Mouse (Mus musculus) embryonic facial prominence, embryonic 13.5 days (tissue): ENCODE measurements at regions not wholly inside any gene's neighbourhood (a gene's known extent, or its start where the extent isn't known, plus 50 kb on each side); places are given as distances from the start of the nearest gene placed in this dataset.

Source experiments
- ATAC-seq: fragments of 200-750 bp; cut with Nextera tagmentation; 2 replicates; pipeline ENCODE4 v1.8.0; 2017; ENCODE audit warnings: low read depth; ENCODE audit not compliant: insufficient number of reproducible peaks, insufficient read depth, low FRiP score, low TSS enrichment
- H3K27ac ChIP-seq: fragments of 300-500 bp; sonication (generic); 2 replicates; pipeline ENCODE4 v1.5.1; 2015; ENCODE audit warnings: moderate library complexity, mild to moderate bottlenecking, inconsistent platforms
- H3K27me3 ChIP-seq: fragments of 300-500 bp; sonication (generic); 2 replicates; pipeline ENCODE4 v1.6.1; 2015; ENCODE audit warnings: mild to moderate bottlenecking, inconsistent platforms
- H3K36me3 ChIP-seq: fragments of 300-500 bp; sonication (generic); 2 replicates; pipeline ENCODE4 v1.6.1; 2015; ENCODE audit warnings: mild to moderate bottlenecking, inconsistent platforms
- H3K4me1 ChIP-seq: fragments of 300-500 bp; sonication (generic); 2 replicates; pipeline ENCODE4 v1.6.1; 2015; ENCODE audit warnings: inconsistent platforms
- H3K4me2 ChIP-seq: fragments of 300-500 bp; sonication (generic); 2 replicates; pipeline ENCODE4 v1.6.1; 2015; ENCODE audit warnings: moderate library complexity, mild to moderate bottlenecking, inconsistent platforms
- H3K4me3 ChIP-seq: fragments of 300-500 bp; sonication (generic); 2 replicates; pipeline ENCODE4 v1.5.1; 2015; ENCODE audit warnings: mild to moderate bottlenecking, inconsistent platforms
- H3K9ac ChIP-seq: fragments of 300-500 bp; sonication (generic); 2 replicates; pipeline ENCODE4 v1.6.1; 2015; ENCODE audit warnings: mild to moderate bottlenecking, inconsistent platforms
- H3K9me3 ChIP-seq: fragments of 300-500 bp; sonication (generic); 2 replicates; pipeline ENCODE4 v1.6.1; 2016; ENCODE audit warnings: inconsistent platforms
- WGBS: fragments of 180-500 bp; shearing (Covaris S2); methylation state at CpG from one replicate; pipeline ENCODE4 v1.1.7; 2015; ENCODE audit warnings: mixed read lengths; 5-methylcytosine and 5-hydroxymethylcytosine counted together

DNA sequence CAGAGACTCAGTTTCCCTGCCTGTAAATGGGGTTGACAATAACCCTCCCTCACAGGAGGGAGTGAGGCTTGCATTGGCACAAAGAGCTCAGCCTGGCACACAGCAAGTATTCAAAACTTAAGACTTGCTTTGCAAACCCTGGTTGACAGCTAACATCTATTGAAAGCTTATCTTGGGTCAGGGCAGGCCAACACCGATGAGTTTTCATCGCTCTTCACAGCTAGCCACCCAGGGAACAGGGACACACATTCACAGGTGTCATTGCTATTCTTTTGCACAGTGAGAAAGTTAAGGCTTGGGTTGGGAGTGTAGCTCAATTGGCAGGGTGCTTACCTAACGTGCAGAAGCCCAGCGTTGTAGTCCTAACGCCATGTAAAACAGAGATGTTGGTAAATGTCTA is 86.5 kb upstream of the Ptpn1 start:
- no peak for ATAC-seq
- Histone ChIP-seq H3K4me3 (no peak overlapping the region), H3K27me3 (no peaks in the 10 kb centered on the region), H3K9me3 (no peaks in the 10 kb centered on the region), H3K4me2 (no peak overlapping the region), H3K27ac (no peak overlapping the region), H3K9ac (no peak overlapping the region), H3K36me3 (no peaks in the 10 kb centered on the region), H3K4me1 (peaks cover 30% of the 10 kb centered on the region)
- 79% methylated on average over 5 of the region's 5 CpGs for WGBS

DNA sequence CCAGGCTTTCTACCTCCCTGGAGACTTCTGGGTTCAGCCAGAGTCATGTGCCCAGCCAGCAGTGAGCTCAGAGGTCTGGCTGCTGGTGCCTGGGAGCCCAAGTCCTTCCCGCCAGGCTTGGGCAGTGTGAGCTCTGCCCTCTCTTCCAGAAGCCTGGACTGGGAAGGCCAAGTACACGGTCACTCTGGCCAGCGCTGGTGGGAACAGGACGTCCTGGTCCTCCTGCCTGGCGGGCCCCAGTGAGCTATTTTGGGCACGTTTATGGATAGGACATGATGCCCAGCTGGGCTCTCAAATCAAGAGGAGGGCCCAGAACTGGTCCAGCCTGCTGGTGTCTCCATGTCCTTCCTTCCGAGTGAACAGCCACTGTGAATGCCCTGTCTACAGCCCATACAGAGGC is 87.3 kb upstream of the Ptpn1 start:
- Histone ChIP-seq H3K4me1 (peaks cover 24% of the 10 kb centered on the region), H3K4me3 (no peak overlapping the region), H3K9ac (no peak overlapping the region), H3K9me3 (no peaks in the 10 kb centered on the region), H3K4me2 (no peak overlapping the region), H3K27me3 (no peaks in the 10 kb centered on the region), H3K27ac (no peak overlapping the region), H3K36me3 (no peaks in the 10 kb centered on the region)
- WGBS, result 72% methylated on average over 7 of the region's 7 CpGs
- no peak for ATAC-seq

DNA sequence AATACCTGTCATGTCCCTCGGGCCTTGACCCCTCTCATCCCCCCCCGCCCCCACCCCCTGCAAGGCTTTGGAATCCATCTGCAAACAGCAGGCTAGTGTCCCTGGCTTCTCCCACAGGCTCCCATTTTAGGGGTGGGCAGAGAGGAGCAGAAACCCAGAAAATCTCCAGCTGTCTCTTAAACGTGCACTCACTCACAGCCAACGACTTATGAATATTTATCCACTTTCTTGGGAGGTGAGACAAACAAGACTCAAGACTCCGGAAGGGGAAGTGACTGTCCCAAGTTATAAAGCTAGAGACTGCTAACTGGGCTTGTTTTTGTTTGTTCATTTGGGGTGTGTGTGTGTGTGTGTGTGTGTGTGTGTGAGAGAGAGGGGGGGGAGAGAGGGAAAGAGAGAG is 87.9 kb upstream of the Ptpn1 start:
- H3K9ac ChIP-seq, result no peak overlapping the region
- 74% methylated on average over 5 of the region's 5 CpGs for WGBS
- ATAC-seq, result no peak
- H3K4me1 ChIP-seq, result peaks cover 24% of the 10 kb centered on the region
- no peaks in the 10 kb centered on the region for H3K36me3 ChIP-seq
- no peak overlapping the region for H3K27ac ChIP-seq
- H3K4me3 ChIP-seq, result no peak overlapping the region
- no peak overlapping the region for H3K4me2 ChIP-seq
- H3K27me3 ChIP-seq, result peaks cover 2% of the 10 kb centered on the region; the same call in 1 of the 2 replicates
- H3K9me3 ChIP-seq, result no peaks in the 10 kb centered on the region

DNA sequence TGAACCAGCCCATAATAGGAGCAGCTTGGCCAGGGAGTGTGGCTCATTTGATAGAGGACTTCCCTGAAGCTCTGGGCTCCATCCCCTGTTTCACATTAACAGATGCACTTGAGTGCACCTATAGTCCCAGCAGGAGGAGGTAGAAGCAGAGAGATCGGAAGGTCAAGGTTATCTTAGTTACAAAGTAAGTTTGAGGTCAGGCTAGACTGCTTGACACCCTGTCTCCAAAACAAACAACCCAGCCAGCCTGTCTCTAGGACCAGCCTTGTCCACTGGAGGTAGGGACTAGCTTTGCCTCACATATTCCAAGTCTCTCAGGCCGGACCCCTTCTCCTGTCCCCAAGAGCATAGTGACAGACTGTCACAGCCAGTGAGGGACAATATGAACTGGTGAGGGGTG is 88.9 kb upstream of the Ptpn1 start:
- no peaks in the 10 kb centered on the region for H3K9me3 ChIP-seq
- H3K27ac ChIP-seq, result no peak overlapping the region

DNA sequence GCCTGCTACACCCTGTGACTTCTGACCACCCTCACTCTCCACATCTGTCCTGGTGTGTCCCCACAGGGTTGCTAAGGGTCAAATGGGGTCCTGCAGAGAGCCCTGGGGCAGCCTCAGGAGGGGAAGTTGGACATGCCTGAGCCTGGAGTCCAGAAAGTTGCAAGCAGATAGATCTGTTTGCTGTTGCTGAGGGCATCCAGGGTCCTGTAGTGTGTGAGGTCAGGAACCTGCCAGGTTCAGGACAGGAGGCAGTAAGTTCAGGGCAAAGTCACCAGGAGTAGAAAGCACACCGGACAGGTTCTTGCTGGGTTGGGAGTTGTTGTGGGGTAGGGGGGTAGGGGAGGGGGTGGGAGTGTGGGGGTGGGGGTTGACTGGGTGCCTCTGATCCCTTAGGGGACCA is 89.4 kb upstream of the Ptpn1 start:
- no peaks in the 10 kb centered on the region for H3K9me3 ChIP-seq
- no peak overlapping the region for H3K4me2 ChIP-seq
- H3K27me3 ChIP-seq, result peaks cover 4% of the 10 kb centered on the region; the same call in 1 of the 2 replicates
- peak overlapping the region; percentile 62; the same call in 1 of the 2 replicates for H3K27ac ChIP-seq
- peak overlapping the region; percentile 11; the same call in 1 of the 2 replicates for H3K9ac ChIP-seq
- no peaks in the 10 kb centered on the region for H3K36me3 ChIP-seq
- peaks cover 28% of the 10 kb centered on the region for H3K4me1 ChIP-seq
- 59% methylated on average over 1 of the region's 1 CpGs for WGBS
- no peak overlapping the region for H3K4me3 ChIP-seq
- ATAC-seq, result no peak

More for the DNA sequence above, 88.9 kb upstream of the Ptpn1 start:
- ATAC-seq, result no peak
- Histone ChIP-seq H3K4me1 (peaks cover 24% of the 10 kb centered on the region), H3K4me3 (no peak overlapping the region), H3K9ac (no peak overlapping the region), H3K27me3 (peaks cover 4% of the 10 kb centered on the region; the same call in 1 of the 2 replicates), H3K36me3 (no peaks in the 10 kb centered on the region), H3K4me2 (no peak overlapping the region)
- 80% methylated on average over 2 of the region's 2 CpGs for WGBS

DNA sequence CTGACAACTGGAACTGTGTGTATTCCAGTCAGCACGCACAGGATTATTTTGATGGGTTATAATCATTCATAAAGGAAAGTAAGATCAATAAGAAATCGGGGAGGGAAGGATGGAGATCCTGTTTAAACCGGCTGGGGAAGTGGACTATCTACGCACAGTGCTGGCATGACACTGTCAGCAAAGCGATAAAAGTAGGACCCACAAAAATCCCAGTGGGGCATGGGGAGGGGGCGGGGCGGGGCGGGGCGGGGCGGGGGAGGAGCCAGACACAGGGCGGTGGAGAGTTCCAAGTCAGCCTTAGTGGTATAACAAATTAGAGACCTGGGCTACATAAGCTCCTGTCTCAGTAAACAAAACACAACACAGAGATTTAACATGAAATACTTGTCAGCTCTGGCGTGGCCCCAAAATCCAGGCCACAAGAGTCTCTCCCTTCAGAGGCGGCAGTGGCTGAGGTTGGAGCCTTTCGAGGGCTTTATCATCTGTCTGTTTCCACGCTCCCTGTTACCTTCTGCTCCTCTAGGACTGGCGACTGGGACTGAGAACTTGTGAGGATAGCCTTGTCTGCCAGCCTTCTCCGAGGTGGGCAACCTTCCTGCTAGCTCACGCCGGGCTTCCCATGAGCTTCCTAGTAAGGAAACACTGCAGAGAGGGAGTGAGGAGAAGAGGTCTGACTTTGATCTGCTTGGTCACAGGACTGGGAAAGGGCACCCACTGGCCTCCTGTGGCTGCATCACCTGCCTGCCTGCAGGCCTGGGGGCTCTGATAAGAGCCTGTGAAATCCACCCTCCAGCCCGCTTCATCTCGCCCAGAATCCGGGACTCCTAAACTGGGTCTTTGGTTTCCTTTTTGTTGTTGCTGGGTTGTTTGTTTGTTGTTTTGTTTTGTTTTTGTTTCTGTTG is 90.3 kb upstream of the Ptpn1 start:
- peaks cover 4% of the 10 kb centered on the region; the same call in 1 of the 2 replicates for H3K27me3 ChIP-seq
- no peak for ATAC-seq
- H3K27ac ChIP-seq, result peak overlapping the region; percentile 62
- H3K4me3 ChIP-seq, result no peak overlapping the region
- no peaks in the 10 kb centered on the region for H3K9me3 ChIP-seq
- no peak overlapping the region for H3K4me2 ChIP-seq
- 35% methylated on average over 22 of the region's 22 CpGs for WGBS
- H3K36me3 ChIP-seq, result no peaks in the 10 kb centered on the region
- peaks cover 37% of the 10 kb centered on the region for H3K4me1 ChIP-seq
- 0 out of 2 replicates have a peak overlapping the region, but pooled peaks have one; percentile 11 for H3K9ac ChIP-seq

DNA sequence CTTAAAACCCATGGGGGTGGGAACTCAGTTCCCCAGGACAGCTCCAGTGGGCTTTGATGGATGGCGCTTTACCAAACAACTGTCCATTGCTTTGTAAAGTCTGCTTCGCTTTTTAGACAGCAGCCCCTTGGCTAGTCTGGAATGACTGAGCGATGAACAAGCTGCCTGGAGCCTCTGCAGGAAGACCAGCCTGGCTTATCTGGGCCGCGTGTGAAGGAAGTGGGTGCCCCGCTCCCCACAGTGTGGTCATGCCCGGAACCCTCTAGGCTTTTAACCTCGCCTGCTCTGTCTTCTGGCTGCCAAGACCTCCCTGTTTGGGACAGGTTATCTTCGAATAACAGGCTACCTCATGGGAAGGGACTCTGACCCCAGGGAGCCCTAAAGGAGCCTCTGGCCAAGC is 91.5 kb upstream of the Ptpn1 start:
- Histone ChIP-seq H3K4me3 (no peak overlapping the region), H3K9ac (no peak overlapping the region), H3K9me3 (no peaks in the 10 kb centered on the region), H3K36me3 (no peaks in the 10 kb centered on the region), H3K27ac (peak overlapping the region; percentile 44; the same call in 1 of the 2 replicates), H3K27me3 (peaks cover 4% of the 10 kb centered on the region; the same call in 1 of the 2 replicates), H3K4me2 (no peak overlapping the region), H3K4me1 (peaks cover 43% of the 10 kb centered on the region)
- WGBS, result 83% methylated on average over 9 of the region's 9 CpGs
- no peak for ATAC-seq

DNA sequence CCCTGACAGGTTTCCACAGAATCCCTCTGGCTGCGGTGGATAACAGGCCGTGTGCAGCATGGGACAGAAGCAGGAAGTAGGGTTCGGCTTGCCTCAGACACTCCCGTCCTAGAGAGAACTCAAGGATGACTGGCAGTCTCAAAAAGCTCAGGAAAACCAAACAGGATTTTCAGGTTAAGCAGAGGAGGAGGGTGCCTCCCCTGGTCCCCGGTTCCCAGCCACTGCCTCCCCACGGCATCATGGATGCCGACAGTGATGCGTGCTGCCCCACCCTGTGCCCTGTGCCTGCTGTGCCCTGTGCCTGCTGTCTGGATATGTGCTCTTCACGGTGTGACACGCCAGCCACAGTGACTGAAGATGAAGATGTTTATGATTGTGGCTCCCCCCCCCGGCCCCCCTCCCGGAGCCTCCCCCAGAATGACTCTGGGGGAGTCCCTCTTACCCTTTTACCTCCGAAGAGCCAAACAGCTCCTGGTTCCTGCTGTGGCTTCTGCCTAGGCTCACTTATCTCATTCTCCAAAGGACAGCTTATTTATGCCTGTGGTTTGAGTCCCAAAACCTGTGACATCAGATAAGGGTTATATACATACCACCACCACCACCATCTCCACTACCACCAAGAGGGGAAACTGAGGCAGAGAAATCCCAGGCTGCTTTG is 92.4 kb upstream of the Ptpn1 start:
- H3K27ac ChIP-seq, result peak overlapping the region; percentile 44
- peaks cover 4% of the 10 kb centered on the region; the same call in 1 of the 2 replicates for H3K27me3 ChIP-seq
- no peaks in the 10 kb centered on the region for H3K36me3 ChIP-seq
- no peak overlapping the region for H3K9ac ChIP-seq
- no peaks in the 10 kb centered on the region for H3K9me3 ChIP-seq
- peaks cover 45% of the 10 kb centered on the region for H3K4me1 ChIP-seq
- H3K4me3 ChIP-seq, result no peak overlapping the region
- no peak for ATAC-seq
- 54% methylated on average over 13 of the region's 13 CpGs for WGBS
- H3K4me2 ChIP-seq, result no peak overlapping the region

DNA sequence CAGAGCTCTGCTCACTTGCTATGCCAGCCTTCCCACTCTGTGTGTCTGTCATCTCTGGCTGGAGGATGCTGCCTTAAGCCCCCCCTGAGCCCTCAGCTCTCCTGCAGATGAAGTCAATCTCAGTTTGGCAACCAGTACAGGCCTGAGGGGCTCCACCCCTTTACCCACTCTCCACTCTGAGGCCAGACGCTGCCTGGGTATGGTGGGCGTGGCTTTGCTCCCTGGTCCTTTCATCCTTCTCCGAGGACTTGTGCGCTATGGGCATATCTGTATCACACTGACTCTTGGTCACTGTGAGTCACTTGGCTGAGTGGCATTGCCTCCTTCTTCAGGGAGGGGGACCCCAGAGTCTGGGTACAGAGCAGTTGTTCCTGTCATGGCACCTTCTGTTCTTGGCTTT is 94.3 kb upstream of the Ptpn1 start:
- 0 out of 2 replicates have a peak overlapping the region, but pooled peaks have one; percentile 28 for H3K27ac ChIP-seq
- no peak overlapping the region for H3K4me2 ChIP-seq
- H3K4me3 ChIP-seq, result no peak overlapping the region
- peaks cover 4% of the 10 kb centered on the region; the same call in 1 of the 2 replicates for H3K27me3 ChIP-seq
- WGBS, result 31% methylated on average over 4 of the region's 4 CpGs
- no peaks in the 10 kb centered on the region for H3K9me3 ChIP-seq
- no peaks in the 10 kb centered on the region for H3K36me3 ChIP-seq
- no peak overlapping the region for H3K9ac ChIP-seq
- no peak for ATAC-seq
- peaks cover 57% of the 10 kb centered on the region for H3K4me1 ChIP-seq

DNA sequence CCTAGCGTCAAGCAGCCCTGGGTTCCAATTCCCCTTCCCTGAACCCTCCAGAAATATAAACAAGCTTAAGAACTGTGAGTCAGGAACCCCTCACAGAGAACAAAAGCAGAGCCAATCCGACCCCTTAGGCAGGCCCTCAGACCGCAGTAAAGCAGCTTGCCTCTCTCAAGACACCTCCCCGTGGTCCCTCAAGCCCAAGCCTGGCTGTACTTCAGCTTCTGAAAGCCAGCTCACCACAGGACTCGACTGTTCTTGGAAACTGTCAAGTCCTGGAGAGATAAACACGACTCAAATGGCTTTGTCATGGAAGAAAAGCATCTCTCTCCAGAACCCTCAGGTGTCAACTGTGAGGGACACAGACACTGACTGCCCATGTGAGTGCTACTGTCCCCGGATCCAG is 95.2 kb upstream of the Ptpn1 start:
- no peak for ATAC-seq
- H3K4me2 ChIP-seq, result no peak overlapping the region
- no peak overlapping the region for H3K9ac ChIP-seq

DNA sequence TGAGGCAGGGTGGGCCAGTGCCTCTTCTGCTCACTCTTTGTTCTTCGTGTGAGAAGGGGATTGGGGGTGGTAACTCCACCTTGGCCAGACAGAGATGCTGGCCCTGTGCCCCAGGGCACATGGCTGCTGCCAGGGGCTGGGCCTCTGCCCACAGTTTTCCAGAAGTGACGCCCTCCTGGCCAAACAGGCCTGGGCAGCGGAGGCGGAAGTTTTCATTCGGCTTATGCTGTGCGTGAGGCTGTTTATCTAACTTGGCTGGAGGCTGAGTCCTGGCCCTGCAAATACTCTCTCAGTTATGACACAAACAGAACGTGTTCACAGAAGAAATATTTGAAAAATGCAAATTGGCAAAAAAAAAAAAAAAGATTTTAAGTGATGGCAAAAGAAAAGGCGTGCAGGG is 97.3 kb upstream of the Ptpn1 start:
- H3K36me3 ChIP-seq, result no peaks in the 10 kb centered on the region
- H3K9me3 ChIP-seq, result no peaks in the 10 kb centered on the region
- WGBS, result 54% methylated on average over 8 of the region's 8 CpGs
- no peak overlapping the region for H3K9ac ChIP-seq
- H3K27me3 ChIP-seq, result peaks cover 4% of the 10 kb centered on the region; the same call in 1 of the 2 replicates
- no peak for ATAC-seq
- H3K27ac ChIP-seq, result peak overlapping the region; percentile 68
- peaks cover 43% of the 10 kb centered on the region for H3K4me1 ChIP-seq
- no peak overlapping the region for H3K4me3 ChIP-seq
- no peak overlapping the region for H3K4me2 ChIP-seq

More for the DNA sequence above, 95.2 kb upstream of the Ptpn1 start:
- no peak overlapping the region for H3K27ac ChIP-seq
- no peaks in the 10 kb centered on the region for H3K9me3 ChIP-seq
- peaks cover 4% of the 10 kb centered on the region; the same call in 1 of the 2 replicates for H3K27me3 ChIP-seq
- no peaks in the 10 kb centered on the region for H3K36me3 ChIP-seq
- 27% methylated on average over 7 of the region's 7 CpGs for WGBS
- H3K4me1 ChIP-seq, result peaks cover 47% of the 10 kb centered on the region
- no peak overlapping the region for H3K4me3 ChIP-seq
